Mouse (Mus musculus) CD4-positive, CD25-positive, alpha-beta regulatory T cell, adult 4 months (primary cell): ENCODE measurements at regions not wholly inside any gene's neighbourhood (a gene's known extent, or its start where the extent isn't known, plus 50 kb on each side); places are given as distances from the start of the nearest gene placed in this dataset.

ENCODE experiments used
- ATAC-seq: one replicate; pipeline ENCODE4 v1.8.0; 2017

GRCm38 (mm10) chrX:11657606-11658254, 330.1 kb downstream of the H2al1j start:
- no peak for ATAC-seq

- no peak for ATAC-seq
Observed at GRCm38 (mm10) chrX:11663187-11663829, 335.7 kb downstream of the H2al1j start.

- peak; percentile 65 for ATAC-seq
Observed at GRCm38 (mm10) chrX:11664330-11665061, 336.9 kb downstream of the H2al1j start.

GRCm38 (mm10) chrX:11665077-11665974, 337.7 kb downstream of the H2al1j start:
- ATAC-seq: peak; percentile 52

- ATAC-seq: no peak
Observed at GRCm38 (mm10) chrX:11666517-11666916, 338.9 kb downstream of the H2al1j start.

- ATAC-seq: no peak
Observed at GRCm38 (mm10) chrX:11671805-11672204, 344.2 kb downstream of the H2al1j start.

- no peak for ATAC-seq
Observed at GRCm38 (mm10) chrX:11678086-11678485, 350.5 kb downstream of the H2al1j start.

- ATAC-seq: no peak
Observed at GRCm38 (mm10) chrX:11681274-11681673, 353.7 kb downstream of the H2al1j start.

GRCm38 (mm10) chrX:11689989-11690405, 362.4 kb downstream of the H2al1j start:
- no peak for ATAC-seq

GRCm38 (mm10) chrX:11690446-11690845, 362.8 kb downstream of the H2al1j start:
- no peak for ATAC-seq

- ATAC-seq: no peak
Observed at GRCm38 (mm10) chrX:11691019-11691418, 363.4 kb downstream of the H2al1j start.

- ATAC-seq: no peak
Observed at GRCm38 (mm10) chrX:11696565-11696964, 368.9 kb downstream of the H2al1j start.

- ATAC-seq: no peak
Observed at GRCm38 (mm10) chrX:11701095-11701494, 373.5 kb downstream of the H2al1j start.

GRCm38 (mm10) chrX:11705851-11706557, 378.4 kb downstream of the H2al1j start:
- ATAC-seq: no peak

GRCm38 (mm10) chrX:11707330-11707729, 379.7 kb downstream of the H2al1j start:
- no peak for ATAC-seq

GRCm38 (mm10) chrX:11708325-11708724, 380.7 kb downstream of the H2al1j start:
- ATAC-seq: no peak

GRCm38 (mm10) chrX:11709326-11709725, 381.7 kb downstream of the H2al1j start:
- no peak for ATAC-seq

GRCm38 (mm10) chrX:11713423-11713822, 385.8 kb downstream of the H2al1j start:
- ATAC-seq: no peak

- ATAC-seq: no peak
Observed at GRCm38 (mm10) chrX:11716773-11717172, 389.2 kb downstream of the H2al1j start.

- no peak for ATAC-seq
Observed at GRCm38 (mm10) chrX:11718778-11719177, 391.2 kb downstream of the H2al1j start.

GRCm38 (mm10) chrX:11720517-11720916, 392.9 kb downstream of the H2al1j start:
- no peak for ATAC-seq

- no peak for ATAC-seq
Observed at GRCm38 (mm10) chrX:11722730-11723129, 395.1 kb downstream of the H2al1j start.
